Mouse (Mus musculus): ENCODE measurements at regions not wholly inside any gene's neighbourhood (a gene's known extent, or its start where the extent isn't known, plus 50 kb on each side); places are given as distances from the start of the nearest gene placed in this dataset.

GRCm38 (mm10) chr4:35640866-35641265 is 414.9 kb upstream of the C9orf72 start:
- DNase-seq (ENCODE audit: inconsistent age in 2 of 2, low spot score in 1 of 2): no peak

- DNase-seq (ENCODE audit: inconsistent age in 2 of 2, low spot score in 1 of 2): peak in 1 of 2 experiments; percentile 5
Measured at GRCm38 (mm10) chr4:35606200-35606599, 380.2 kb upstream of the C9orf72 start.

GRCm38 (mm10) chr4:35578086-35578485 is 352.1 kb upstream of the C9orf72 start:
- no peak for DNase-seq (ENCODE audit: inconsistent age in 2 of 2, low spot score in 1 of 2)

- no peak for DNase-seq (ENCODE audit: inconsistent age in 2 of 2, low spot score in 1 of 2)
Measured at GRCm38 (mm10) chr4:35575179-35575974, 349.4 kb upstream of the C9orf72 start.

GRCm38 (mm10) chr4:35571541-35572447 is 345.8 kb upstream of the C9orf72 start:
- DNase-seq (ENCODE audit: inconsistent age in 2 of 2, low spot score in 1 of 2): no peak

GRCm38 (mm10) chr4:35561303-35561702 is 335.3 kb upstream of the C9orf72 start:
- DNase-seq (ENCODE audit: inconsistent age in 2 of 2, low spot score in 1 of 2): no peak

- no peak for DNase-seq (ENCODE audit: inconsistent age in 2 of 2, low spot score in 1 of 2)
Measured at GRCm38 (mm10) chr4:35560004-35560403, 334.0 kb upstream of the C9orf72 start.

GRCm38 (mm10) chr4:35553309-35553708 is 327.3 kb upstream of the C9orf72 start:
- DNase-seq (ENCODE audit: inconsistent age in 2 of 2, low spot score in 1 of 2): no peak

GRCm38 (mm10) chr4:35551988-35552387 is 326.0 kb upstream of the C9orf72 start:
- DNase-seq (ENCODE audit: inconsistent age in 2 of 2, low spot score in 1 of 2): no peak

- no peak for DNase-seq (ENCODE audit: inconsistent age in 2 of 2, low spot score in 1 of 2)
Measured at GRCm38 (mm10) chr4:35534565-35535279, 308.7 kb upstream of the C9orf72 start.

- DNase-seq (ENCODE audit: inconsistent age in 2 of 2, low spot score in 1 of 2): no peak
Measured at GRCm38 (mm10) chr4:35534154-35534553, 308.2 kb upstream of the C9orf72 start.
